Comparison of ENCODE assay signal across 11 mouse cellular contexts in genomic region chr15:25632902-25633301, GRCm38 (mm10). TPM values are rescaled to one million over a fixed set of nuclear protein-coding genes. Genes with fewer than 3 reads are reported as not detected.
A peak's percentile ranks its signal among the peaks of the same experiment; 100 is the strongest.
DNase-seq lines count a peak whose midpoint lies in the region; ATAC-seq and TF ChIP-seq lines count a peak whose summit lies in the region.
"Had no signal": no experiment of that assay in that cellular context is flagged by ENCODE, and none has a peak within 500 bp of the region (broad histone marks: within the 10 kb centered on the region; RNA-seq: fewer than 3 reads in every experiment).

No protein-coding gene starts in this region.

- DNase-seq in liver, adult 2 months (ENCODE audit: extremely low read depth, low read depth, low spot score) = peak; percentile 94
- DNase-seq in liver = no peak
- DNase-seq in intestine, embryonic 14.5 days (ENCODE audit: low spot score) = no peak
- peak; percentile 57 for DNase-seq in kidney, postnatal 14 days
- DNase-seq in embryo, embryonic 11 days = no peak
- no peak for DNase-seq in urinary bladder, postnatal 14 days (ENCODE audit: low spot score)
- DNase-seq: cerebellum, adult 11 months; lung, postnatal 14 days had no signal

- no peaks in the 10 kb centered on the region for H3K27me3 ChIP-seq in liver, adult 2 months (ENCODE audit: control insufficient read depth, insufficient read depth, low read length)
- H3K27me3 ChIP-seq in intestine, embryonic 14.5 days (replicated peaks; ENCODE audit: control insufficient read depth, insufficient read depth, low read length) = no peaks in the 10 kb centered on the region
- H3K27me3 ChIP-seq in stomach, embryonic 14.5 days (ENCODE audit: control insufficient read depth, insufficient read depth, low read length) = no peaks in the 10 kb centered on the region

- ATAC-seq in intestine, embryonic 14.5 days (replicated peaks; ENCODE audit: low FRiP score, low TSS enrichment, low read depth) = no peak
- 0 out of 2 replicates have a peak, but pooled peaks have one; percentile 47 for ATAC-seq in stomach, embryonic 14.5 days (ENCODE audit: insufficient number of reproducible peaks, insufficient read depth, low FRiP score, low read depth)
- ATAC-seq: hindbrain, embryonic 16.5 days had no signal

- H3K4me3 ChIP-seq in liver, adult 2 months (ENCODE audit: insufficient read depth, low read depth, low read length) = no peak overlapping the region
- H3K4me3 ChIP-seq in intestine, embryonic 14.5 days (ENCODE audit: low read depth, low read length) = no peak overlapping the region
- H3K4me3 ChIP-seq in stomach, embryonic 14.5 days (ENCODE audit: low read depth, low read length) = no peak overlapping the region
- H3K4me3 ChIP-seq: forebrain, embryonic 10.5 days had no signal

- peaks cover 36% of the 10 kb centered on the region for H3K4me1 ChIP-seq in liver, adult 2 months (ENCODE audit: control insufficient read depth, insufficient read depth, low read length)
- peaks cover 17% of the 10 kb centered on the region; the same call in 1 of the 2 replicates for H3K4me1 ChIP-seq in intestine, embryonic 14.5 days (replicated peaks; ENCODE audit: control insufficient read depth, insufficient read depth, low read length)
- H3K4me1 ChIP-seq in stomach, embryonic 14.5 days (ENCODE audit: control insufficient read depth, insufficient read depth, low read length) = peaks cover 37% of the 10 kb centered on the region

- no peaks in the 10 kb centered on the region for H3K9me3 ChIP-seq in intestine, embryonic 14.5 days (ENCODE audit: control insufficient read depth, low read length)
- no peaks in the 10 kb centered on the region for H3K9me3 ChIP-seq in stomach, embryonic 14.5 days (ENCODE audit: control insufficient read depth, low read depth, low read length)
- H3K9me3 ChIP-seq: forebrain, embryonic 10.5 days had no signal

- peaks cover 52% of the 10 kb centered on the region for H3K79me2 ChIP-seq in liver, adult 2 months (ENCODE audit: control insufficient read depth, insufficient read depth, low read length)

- no peaks in the 10 kb centered on the region for H3K36me3 ChIP-seq in liver, adult 2 months (ENCODE audit: control insufficient read depth, insufficient read depth, low read length)
- H3K36me3 ChIP-seq in intestine, embryonic 14.5 days (ENCODE audit: control insufficient read depth, insufficient read depth, low read length) = no peaks in the 10 kb centered on the region
- no peaks in the 10 kb centered on the region for H3K36me3 ChIP-seq in stomach, embryonic 14.5 days (ENCODE audit: control insufficient read depth, insufficient read depth, low read length)

- peak overlapping the region; percentile 68 for H3K27ac ChIP-seq in liver, adult 2 months (replicated peaks; ENCODE audit: insufficient read depth, low read depth, low read length)
- H3K27ac ChIP-seq in intestine, embryonic 14.5 days (ENCODE audit: low read depth) = 0 out of 2 replicates have a peak overlapping the region, but pooled peaks have one; percentile 9
- H3K27ac ChIP-seq in stomach, embryonic 14.5 days (ENCODE audit: low read length) = no peak overlapping the region
- H3K27ac ChIP-seq: forebrain, embryonic 10.5 days had no signal

- H3K9ac ChIP-seq in liver, adult 2 months (ENCODE audit: low read depth, low read length) = peak overlapping the region; percentile 13
- H3K9ac ChIP-seq in intestine, embryonic 14.5 days (ENCODE audit: low read length) = no peak overlapping the region
- no peak overlapping the region for H3K9ac ChIP-seq in stomach, embryonic 14.5 days (replicated peaks; ENCODE audit: low read depth, low read length)

- TF ChIP-seq POLR2A in liver, adult 2 months (IDR thresholded peaks at IDR 0.05; ENCODE audit: extremely low read depth, insufficient read depth, low read length) = no peak

- TF ChIP-seq CTCF in liver, adult 2 months (IDR thresholded peaks at IDR 0.05; ENCODE audit: low read depth, low read length) = 0 out of 2 replicates have a peak, but pooled peaks have one; percentile 12

- no peak overlapping the region for H3K4me2 ChIP-seq in intestine, embryonic 14.5 days (ENCODE audit: low read length)
- no peak overlapping the region for H3K4me2 ChIP-seq in stomach, embryonic 14.5 days (replicated peaks; ENCODE audit: low read depth, low read length)

- WGBS in liver, adult 2 months = 13% methylated on average over 11 of the region's 11 CpGs
- 77% methylated on average over 11 of the region's 11 CpGs for WGBS in intestine, embryonic 14.5 days
- 71% methylated on average over 11 of the region's 11 CpGs for WGBS in stomach, embryonic 14.5 days

RNA-seq across cellular contexts. Expression of gene Myo10, which starts 10.6 kb away (rescaled TPM):
- 21.4 and 21.5 TPM in 2 replicates for total RNA-seq in liver, adult 2 months (2014; rRNA removed)
- 11.9 and 15.7 TPM in 2 replicates for polyA plus RNA-seq in liver, adult 2 months (2012; rRNA removed)
- 32.5 and 35.5 TPM in 2 replicates for polyA plus RNA-seq in intestine, embryonic 14.5 days (2014; fragmentation: Nextera tagmentation; extraction: Ambion mirVana)
- 46.1 and 48.0 TPM in 2 replicates for polyA plus RNA-seq in stomach, embryonic 14.5 days (2014; fragmentation: Nextera tagmentation; extraction: Ambion mirVana)

Comparison
In these comparisons a context has a peak if more than half of its experiments do, and no peak if none do; other contexts are left out.
1. DNase-seq: peak in liver, adult 2 months (single experiment) and kidney, postnatal 14 days (single experiment); none in liver (single experiment), intestine, embryonic 14.5 days (single experiment), embryo, embryonic 11 days (single experiment) and urinary bladder, postnatal 14 days (single experiment).